Mouse (Mus musculus): ENCODE results near the gene Gm17606.

The Gm17606 gene

DNA sequence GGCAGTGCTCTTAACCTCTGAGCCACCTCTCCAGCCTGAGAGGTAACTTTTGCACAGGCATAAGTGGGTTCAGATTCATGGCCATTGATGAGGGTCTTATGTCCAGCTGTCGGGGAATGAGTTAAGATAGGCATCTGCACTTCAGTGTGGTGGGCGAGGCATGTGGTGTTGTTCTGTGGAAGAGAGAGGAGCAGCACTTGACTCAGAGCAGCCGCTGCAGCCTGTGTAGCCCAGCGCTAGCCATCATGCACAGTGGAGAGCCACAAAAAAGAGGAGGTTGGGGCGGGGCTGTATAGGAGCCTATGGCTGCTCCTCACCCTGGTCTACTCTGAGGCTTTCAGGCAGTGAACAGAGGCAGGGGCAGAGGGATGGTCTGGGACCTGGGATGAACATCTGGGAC, 12.6 kb upstream of the Gm17606 start:
- no peak for DNase-seq

- DNase-seq = no peak
Observed at GRCm38 (mm10) chr14:54629797-54630196, 11.0 kb upstream of the Gm17606 start.

GRCm38 (mm10) chr14:54630583-54631239, 10.0 kb upstream of the Gm17606 start:
- DNase-seq = no peak

GRCm38 (mm10) chr14:54631240-54631599, 9.5 kb upstream of the Gm17606 start:
- no peak for DNase-seq

DNA sequence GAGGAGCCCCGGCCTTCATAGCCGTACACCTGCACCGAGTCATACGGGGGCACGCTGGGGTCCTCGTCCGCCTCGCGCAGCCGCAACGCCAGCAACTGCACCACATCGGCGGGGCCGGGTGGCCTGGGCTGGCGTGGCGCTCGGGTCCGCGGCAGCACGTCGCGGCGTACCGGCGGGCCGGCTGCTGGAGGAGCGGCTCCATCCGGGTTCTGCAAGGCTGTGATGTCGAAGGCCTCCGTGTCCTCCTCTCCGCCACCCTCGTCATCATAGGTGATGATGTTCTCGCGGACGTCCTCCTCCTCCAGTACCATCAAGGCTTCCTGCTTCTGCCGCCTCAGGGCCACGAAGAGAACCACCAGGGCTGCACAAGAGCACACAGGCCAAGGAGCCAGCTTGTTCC, 8.5 kb upstream of the Gm17606 start:
- DNase-seq = no peak

DNA sequence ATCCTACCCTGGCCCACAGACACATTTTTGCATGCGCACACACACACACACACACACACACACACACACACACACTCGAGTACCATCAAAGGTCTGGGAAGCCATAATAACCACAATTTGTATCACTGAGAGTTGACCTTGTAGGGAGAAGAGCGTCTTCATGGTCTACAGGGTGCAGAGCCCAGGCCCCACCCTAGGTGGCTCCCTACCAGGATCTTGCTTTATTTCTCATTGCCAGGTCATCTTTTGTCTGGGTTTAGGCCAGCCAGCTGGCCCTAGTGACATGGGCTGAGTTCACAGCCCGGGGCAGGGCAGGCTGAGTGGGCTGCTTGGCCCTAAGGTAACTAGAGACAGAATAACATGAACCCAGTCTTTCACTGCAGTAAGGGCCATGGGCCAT, 6.6 kb upstream of the Gm17606 start:
- DNase-seq = no peak

DNA sequence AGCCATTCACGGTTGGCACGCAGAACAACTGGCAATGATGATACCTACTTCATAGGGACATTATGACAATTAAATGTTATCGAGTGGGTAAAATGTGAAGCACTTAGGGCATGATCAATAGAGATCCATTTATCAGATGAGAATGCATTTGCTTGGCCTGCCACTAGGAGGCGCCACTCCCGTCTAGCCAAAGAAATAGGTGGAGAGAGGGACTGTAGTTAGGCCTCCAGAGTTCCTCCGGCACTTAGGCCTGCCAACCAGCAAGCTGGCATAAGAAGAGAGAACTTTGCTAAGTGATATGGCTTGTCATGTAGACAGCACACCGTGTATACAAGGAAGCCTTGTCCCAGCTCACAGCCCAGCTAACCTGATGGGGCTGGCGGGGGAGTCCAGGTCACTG, 3.8 kb upstream of the Gm17606 start:
- DNase-seq = peak; percentile 60

DNA sequence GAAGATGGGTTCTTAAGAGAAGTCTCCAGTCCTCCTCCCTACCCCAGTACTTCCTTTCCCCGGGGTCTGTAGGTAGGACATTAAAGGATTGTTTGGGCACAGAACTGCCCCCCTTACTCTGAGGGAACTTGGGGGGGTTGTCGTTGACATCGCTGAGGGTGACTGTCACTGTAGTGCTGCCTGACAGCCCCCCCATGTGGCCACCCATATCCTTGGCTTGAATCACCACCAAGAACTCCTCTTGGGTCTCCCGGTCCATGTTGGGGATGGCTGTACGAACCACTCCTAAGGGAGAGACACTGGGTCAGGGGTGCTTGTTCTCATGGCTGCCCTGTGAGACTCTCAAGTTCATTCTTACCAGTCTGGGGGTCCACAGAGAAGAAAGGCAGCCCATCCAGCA, 2.5 kb upstream of the Gm17606 start:
- DNase-seq = peak; percentile 44

DNA sequence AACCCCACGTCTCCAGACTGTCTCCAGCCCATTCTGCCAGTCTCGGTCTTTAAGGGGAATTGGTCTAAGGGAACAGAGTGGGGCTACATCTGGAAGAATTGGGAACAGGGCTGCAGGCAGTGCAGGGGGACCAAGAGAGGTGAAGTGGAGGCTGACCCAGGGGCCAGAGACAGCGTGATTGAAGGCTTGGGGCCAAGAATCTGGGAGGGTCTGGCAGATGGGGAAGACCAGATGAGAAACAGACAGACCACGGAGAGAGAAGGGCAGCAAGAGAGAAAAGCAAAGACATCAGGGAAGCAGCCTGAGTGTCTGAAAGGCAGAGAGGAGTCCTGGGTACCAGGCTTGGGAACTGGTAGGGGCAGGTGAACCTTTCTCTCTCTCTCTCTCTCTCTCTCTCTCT, 631 bp upstream of the Gm17606 start:
- no peak for DNase-seq

GRCm38 (mm10) chr14:54641305-54641969, 685 bp downstream of the Gm17606 start, which contains the start of gene Cdh24:
Gene Cdh24, minus strand, starts transcription at chr14:54641364.
- DNase-seq = peak; percentile 96

DNA sequence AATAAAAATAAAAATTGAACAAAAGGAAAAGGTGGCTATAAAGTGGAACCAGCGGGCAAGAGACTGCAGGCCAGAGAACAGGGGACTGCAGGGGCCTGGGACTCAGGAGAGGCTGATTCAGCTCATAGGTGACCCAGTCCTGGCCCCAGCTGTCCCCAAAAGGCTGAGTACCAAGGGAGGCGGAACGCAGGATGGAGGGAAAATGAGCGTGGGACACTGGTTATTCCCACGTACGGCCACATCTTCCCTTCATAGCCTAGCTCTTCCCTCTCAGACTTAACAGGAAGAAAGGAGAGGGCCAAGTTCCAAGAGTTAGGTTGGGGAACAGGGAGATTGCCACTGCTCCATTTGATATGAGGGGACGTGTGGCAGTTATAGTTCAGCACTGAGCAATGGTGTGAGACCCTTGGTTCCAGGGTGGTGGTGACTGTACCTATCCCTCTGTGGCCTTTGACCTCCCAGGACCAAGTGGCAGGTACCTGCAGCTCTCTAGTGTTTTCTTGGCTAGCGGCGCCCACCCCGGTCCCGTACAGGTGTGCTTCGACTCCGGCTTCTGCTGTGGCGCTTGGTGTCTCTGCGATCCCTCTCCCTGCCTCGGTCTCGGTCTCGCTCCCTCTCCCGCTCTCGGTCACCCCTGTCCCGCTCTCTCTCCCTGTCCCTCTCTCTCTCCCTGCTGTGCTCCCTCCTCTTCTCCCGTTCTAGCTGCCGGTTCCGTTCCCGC, 1.6 kb downstream of the Gm17606 start:
- no peak for DNase-seq

- DNase-seq = no peak
Observed at GRCm38 (mm10) chr14:54643011-54643410, 2.3 kb downstream of the Gm17606 start.

- no peak for DNase-seq
Observed at GRCm38 (mm10) chr14:54644294-54644693, 3.5 kb downstream of the Gm17606 start.

GRCm38 (mm10) chr14:54646455-54646854, 5.7 kb downstream of the Gm17606 start:
- no peak for DNase-seq

GRCm38 (mm10) chr14:54646898-54647636, 6.3 kb downstream of the Gm17606 start:
- DNase-seq = no peak

DNA sequence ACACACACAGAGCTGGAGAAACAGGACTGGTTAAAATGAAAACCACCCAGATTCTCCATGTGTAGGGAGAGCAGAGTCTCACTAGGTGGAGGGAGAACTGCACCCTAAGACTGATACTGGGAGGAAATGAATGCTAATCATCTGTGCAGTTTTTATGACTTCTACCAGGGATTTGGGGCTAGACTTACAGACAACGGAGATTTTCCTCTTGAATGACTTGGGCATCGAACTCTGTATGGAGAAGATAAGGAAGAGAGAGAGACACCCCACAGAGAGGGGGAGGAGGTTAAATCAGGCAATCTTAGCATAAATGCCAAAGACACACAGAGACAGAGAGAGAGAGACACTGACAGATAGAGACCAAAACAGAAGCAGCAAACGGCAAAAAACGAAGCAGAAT, 7.1 kb downstream of the Gm17606 start:
- DNase-seq = no peak

- DNase-seq = peak; percentile 90
Observed at GRCm38 (mm10) chr14:54650621-54651454, 10.1 kb downstream of the Gm17606 start.

DNA sequence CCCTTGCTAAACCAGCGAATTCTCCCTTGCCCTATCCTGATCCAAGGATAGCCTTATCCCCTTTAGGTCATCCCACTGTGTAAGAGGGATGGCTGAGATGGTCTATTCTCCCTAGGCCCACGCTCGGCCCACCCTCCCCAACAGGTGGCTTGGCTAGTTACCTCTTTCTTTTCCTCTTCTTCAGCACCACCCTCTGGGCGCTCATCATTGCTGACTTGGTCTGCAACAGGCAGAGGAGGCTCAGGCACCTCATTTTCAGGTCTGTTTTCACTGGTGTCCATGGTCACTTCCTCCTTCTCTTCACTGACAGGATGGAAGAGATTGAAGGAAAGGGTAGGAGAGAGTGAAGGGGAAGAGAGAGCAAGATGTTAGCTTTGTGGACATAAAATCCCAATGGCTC, 10.8 kb downstream of the Gm17606 start:
- DNase-seq = no peak

- DNase-seq = no peak
Observed at GRCm38 (mm10) chr14:54652787-54653186, 12.0 kb downstream of the Gm17606 start.

GRCm38 (mm10) chr14:54653496-54653895, 12.7 kb downstream of the Gm17606 start:
- peak; percentile 89 for DNase-seq

GRCm38 (mm10) chr14:54660009-54660408, 19.3 kb downstream of the Gm17606 start:
- DNase-seq = no peak

- no peak for DNase-seq
Observed at GRCm38 (mm10) chr14:54664477-54665222, 23.9 kb downstream of the Gm17606 start.

Measured in thymus, postnatal 14 days (tissue).